Mouse (Mus musculus): Measurements from ENCODE around the gene Mzf1.

DNA sequence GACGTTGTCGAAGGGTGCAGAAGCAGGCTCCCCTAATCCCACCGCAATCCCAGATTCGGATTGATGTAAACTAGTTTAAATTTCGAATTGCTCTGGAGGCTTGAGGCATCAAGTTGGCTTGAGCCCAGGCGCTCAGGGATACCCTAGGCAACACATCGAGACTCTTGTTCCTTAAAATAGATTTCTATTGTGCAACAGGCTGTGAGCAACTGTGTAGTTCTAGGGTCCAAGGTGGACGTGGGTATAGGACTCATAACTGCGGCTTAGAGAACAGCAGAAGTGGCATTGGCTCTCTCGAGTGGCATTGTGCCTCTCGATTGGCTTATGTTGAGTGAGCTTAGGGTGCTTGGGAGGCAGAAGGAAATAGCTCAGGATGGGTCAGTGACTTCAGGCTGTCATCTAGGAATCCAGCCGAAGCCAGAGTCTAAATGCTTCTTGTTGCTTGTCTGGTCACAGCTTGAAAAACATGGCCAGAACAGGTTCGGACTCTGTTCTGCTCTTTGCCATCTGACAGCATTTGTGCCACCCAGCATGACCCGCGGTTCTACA is 15.9 kb downstream of the Mzf1 start:
- TF ChIP-seq CTCF (IDR thresholded peaks at IDR 0.05; ENCODE audit: low read depth) (no peak), EP300 (optimal IDR thresholded peaks at IDR 0.05) (no peak)
